Mouse (Mus musculus): ENCODE measurements at regions not wholly inside any gene's neighbourhood (a gene's known extent, or its start where the extent isn't known, plus 50 kb on each side); places are given as distances from the start of the nearest gene placed in this dataset.
"Not testable (repeated sequence)": the region's sequence is repeated elsewhere in the genome, so short reads cannot be mapped to it uniquely, and the experiment has no call there.

GRCm38 (mm10) chr14:114001377-114001776 lies 687.0 kb downstream of the Tpm3-rs7 start:
- DNase-seq (ENCODE audit: extremely low read depth, low read depth, low spot score): no peak

- DNase-seq (ENCODE audit: extremely low read depth, low read depth, low spot score): no peak
These were observed 688.0 kb downstream of the Tpm3-rs7 start for GRCm38 (mm10) chr14:114002420-114002819.

- DNase-seq (ENCODE audit: extremely low read depth, low read depth, low spot score): no peak
These were observed 722.7 kb downstream of the Tpm3-rs7 start for GRCm38 (mm10) chr14:114037063-114037462.

- no peak for DNase-seq (ENCODE audit: extremely low read depth, low read depth, low spot score)
These were observed 724.4 kb downstream of the Tpm3-rs7 start for GRCm38 (mm10) chr14:114038611-114039312.

GRCm38 (mm10) chr14:114053558-114054235 lies 739.3 kb downstream of the Tpm3-rs7 start:
- DNase-seq (ENCODE audit: extremely low read depth, low read depth, low spot score): no peak

GRCm38 (mm10) chr14:114061347-114061746 lies 746.9 kb downstream of the Tpm3-rs7 start:
- no peak for DNase-seq (ENCODE audit: extremely low read depth, low read depth, low spot score)

- no peak for DNase-seq (ENCODE audit: extremely low read depth, low read depth, low spot score)
These were observed 748.2 kb downstream of the Tpm3-rs7 start for GRCm38 (mm10) chr14:114062582-114062981.

GRCm38 (mm10) chr14:114073236-114073635 lies 758.8 kb downstream of the Tpm3-rs7 start:
- no peak for DNase-seq (ENCODE audit: extremely low read depth, low read depth, low spot score)

GRCm38 (mm10) chr14:114074011-114074410 lies 759.6 kb downstream of the Tpm3-rs7 start:
- no peak for DNase-seq (ENCODE audit: extremely low read depth, low read depth, low spot score)

GRCm38 (mm10) chr14:114106786-114107185 lies 792.4 kb downstream of the Tpm3-rs7 start:
- DNase-seq (ENCODE audit: extremely low read depth, low read depth, low spot score): no peak

- no peak for DNase-seq (ENCODE audit: extremely low read depth, low read depth, low spot score)
These were observed 814.1 kb downstream of the Tpm3-rs7 start for GRCm38 (mm10) chr14:114128491-114128890.

- DNase-seq (ENCODE audit: extremely low read depth, low read depth, low spot score): no peak
These were observed 851.6 kb downstream of the Tpm3-rs7 start for GRCm38 (mm10) chr14:114166005-114166404.

- DNase-seq (ENCODE audit: extremely low read depth, low read depth, low spot score): no peak
These were observed 876.4 kb upstream of the Gpc5 start for GRCm38 (mm10) chr14:114215609-114216008.

- DNase-seq (ENCODE audit: extremely low read depth, low read depth, low spot score): peak; percentile 7
These were observed 871.1 kb upstream of the Gpc5 start for GRCm38 (mm10) chr14:114220868-114221267.

- no peak for DNase-seq (ENCODE audit: extremely low read depth, low read depth, low spot score)
These were observed 861.3 kb upstream of the Gpc5 start for GRCm38 (mm10) chr14:114230711-114231110.

- DNase-seq (ENCODE audit: extremely low read depth, low read depth, low spot score): no peak
These were observed 837.0 kb upstream of the Gpc5 start for GRCm38 (mm10) chr14:114255037-114255436.

- no peak for DNase-seq (ENCODE audit: extremely low read depth, low read depth, low spot score)
These were observed 830.4 kb upstream of the Gpc5 start for GRCm38 (mm10) chr14:114261657-114262056.

- DNase-seq (ENCODE audit: extremely low read depth, low read depth, low spot score): no peak
These were observed 791.4 kb upstream of the Gpc5 start for GRCm38 (mm10) chr14:114300611-114301010.

- DNase-seq (ENCODE audit: extremely low read depth, low read depth, low spot score): no peak
These were observed 784.5 kb upstream of the Gpc5 start for GRCm38 (mm10) chr14:114307479-114307878.

GRCm38 (mm10) chr14:114332662-114333061 lies 759.4 kb upstream of the Gpc5 start:
- DNase-seq (ENCODE audit: extremely low read depth, low read depth, low spot score): no peak

- DNase-seq (ENCODE audit: extremely low read depth, low read depth, low spot score): peak; percentile 4
These were observed 742.7 kb upstream of the Gpc5 start for GRCm38 (mm10) chr14:114349345-114349744.

GRCm38 (mm10) chr14:114349816-114350215 lies 742.2 kb upstream of the Gpc5 start:
- not testable (repeated sequence) for DNase-seq (ENCODE audit: extremely low read depth, low read depth, low spot score)
